Comparison of ENCODE assay signal across 25 mouse cellular contexts in the genomic region with DNA sequence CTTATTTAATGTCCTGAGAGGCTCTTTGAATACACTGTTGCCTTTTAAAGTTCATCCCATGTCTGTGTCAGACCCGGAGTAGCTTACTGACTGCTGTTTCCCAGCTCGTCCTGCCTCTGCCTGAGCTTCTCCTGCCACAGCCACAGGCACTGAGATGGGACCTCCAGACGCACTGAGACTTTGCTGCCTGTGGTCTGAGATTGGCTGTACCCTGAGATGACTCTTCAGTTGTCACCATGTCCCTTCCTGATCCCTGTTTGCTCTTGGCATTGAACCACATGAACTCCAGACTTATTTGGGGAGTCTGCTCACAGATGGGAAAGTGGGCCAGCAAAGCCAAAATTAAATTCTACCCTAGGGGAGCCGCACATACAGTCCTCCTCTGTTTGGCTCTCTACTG. TPM values are rescaled to one million over a fixed set of nuclear protein-coding genes. Genes with fewer than 3 reads are reported as not detected.
A peak's percentile ranks its signal among the peaks of the same experiment; 100 is the strongest.
DNase-seq lines count a peak whose midpoint lies in the region; ATAC-seq and TF ChIP-seq lines count a peak whose summit lies in the region.
"Had no signal": no experiment of that assay in that cellular context is flagged by ENCODE, and none has a peak within 500 bp of the region (broad histone marks: within the 10 kb centered on the region; RNA-seq: fewer than 3 reads in every experiment).

No protein-coding gene starts in this region.

- H3K4me3 ChIP-seq in heart, embryonic 15.5 days: no peak overlapping the region
- no peak overlapping the region for H3K4me3 ChIP-seq in heart, embryonic 10.5 days
- H3K4me3 ChIP-seq in kidney, embryonic 15.5 days (replicated peaks): no peak overlapping the region
- H3K4me3 ChIP-seq in kidney, adult 2 months (ENCODE audit: insufficient read depth, low read depth, low read length): no peak overlapping the region
- no peak overlapping the region for H3K4me3 ChIP-seq in neural tube, embryonic 13.5 days
- no peak overlapping the region for H3K4me3 ChIP-seq in neural tube, embryonic 15.5 days (replicated peaks)
- H3K4me3 ChIP-seq: intestine, embryonic 15.5 days; left cerebral cortex, adult 2 months; liver, embryonic 12.5 days; midbrain, embryonic 10.5 days; myocyte; stomach, embryonic 15.5 days had no signal

- DNase-seq in heart, embryonic 10.5 days (ENCODE audit: low spot score): no peak
- DNase-seq in kidney, adult 2 months: no peak
- DNase-seq in left cerebral cortex, postnatal 25 days (ENCODE audit: low spot score in 2 of 2): no peak
- DNase-seq: cerebellum, adult 18-20 months; cerebellum, postnatal 14 days; heart, postnatal 14 days; left cerebral cortex, postnatal 4 days; lung, adult 18-20 months; thymus, adult 2 months; thymus, postnatal 4 days had no signal

- no peak overlapping the region for H3K4me2 ChIP-seq in heart, embryonic 15.5 days
- H3K4me2 ChIP-seq in kidney, embryonic 15.5 days: no peak overlapping the region
- no peak overlapping the region for H3K4me2 ChIP-seq in neural tube, embryonic 13.5 days
- H3K4me2 ChIP-seq in neural tube, embryonic 15.5 days: no peak overlapping the region
- H3K4me2 ChIP-seq: intestine, embryonic 15.5 days; liver, embryonic 12.5 days; stomach, embryonic 15.5 days had no signal

- no peaks in the 10 kb centered on the region for H3K36me3 ChIP-seq in heart, embryonic 15.5 days
- H3K36me3 ChIP-seq in heart, embryonic 10.5 days: peaks cover 8% of the 10 kb centered on the region
- peaks cover 18% of the 10 kb centered on the region for H3K36me3 ChIP-seq in kidney, embryonic 15.5 days
- H3K36me3 ChIP-seq in kidney, adult 2 months (ENCODE audit: control insufficient read depth, insufficient read depth, low read length): no peaks in the 10 kb centered on the region
- no peaks in the 10 kb centered on the region for H3K36me3 ChIP-seq in neural tube, embryonic 13.5 days
- no peaks in the 10 kb centered on the region for H3K36me3 ChIP-seq in neural tube, embryonic 15.5 days
- H3K36me3 ChIP-seq: intestine, embryonic 15.5 days; liver, embryonic 12.5 days; midbrain, embryonic 10.5 days; stomach, embryonic 15.5 days had no signal

- peaks cover 54% of the 10 kb centered on the region for H3K4me1 ChIP-seq in heart, embryonic 15.5 days (replicated peaks)
- H3K4me1 ChIP-seq in heart, embryonic 10.5 days: peaks cover 80% of the 10 kb centered on the region
- peaks cover 70% of the 10 kb centered on the region for H3K4me1 ChIP-seq in kidney, embryonic 15.5 days
- peaks cover 12% of the 10 kb centered on the region for H3K4me1 ChIP-seq in kidney, adult 2 months (ENCODE audit: control insufficient read depth, insufficient read depth, low read length)
- peaks cover 24% of the 10 kb centered on the region for H3K4me1 ChIP-seq in neural tube, embryonic 13.5 days (replicated peaks)
- peaks cover 16% of the 10 kb centered on the region for H3K4me1 ChIP-seq in neural tube, embryonic 15.5 days
- H3K4me1 ChIP-seq: liver, embryonic 12.5 days had no signal

- intact Hi-C loops in left cerebral cortex, postnatal 25 days (cut with DNase I): no loop called here

- H3K9ac ChIP-seq in heart, embryonic 15.5 days: no peak overlapping the region
- H3K9ac ChIP-seq in kidney, embryonic 15.5 days: no peak overlapping the region
- H3K9ac ChIP-seq in neural tube, embryonic 13.5 days: no peak overlapping the region
- no peak overlapping the region for H3K9ac ChIP-seq in neural tube, embryonic 15.5 days (replicated peaks)
- H3K9ac ChIP-seq: intestine, embryonic 15.5 days; liver, embryonic 12.5 days; stomach, embryonic 15.5 days had no signal

- no peaks in the 10 kb centered on the region for H3K27me3 ChIP-seq in heart, embryonic 15.5 days
- no peaks in the 10 kb centered on the region for H3K27me3 ChIP-seq in heart, embryonic 10.5 days (ENCODE audit: insufficient read depth, poor library complexity, severe bottlenecking)
- no peaks in the 10 kb centered on the region for H3K27me3 ChIP-seq in kidney, embryonic 15.5 days
- no peaks in the 10 kb centered on the region for H3K27me3 ChIP-seq in kidney, adult 2 months (replicated peaks; ENCODE audit: control insufficient read depth, insufficient read depth, low read length)
- no peaks in the 10 kb centered on the region for H3K27me3 ChIP-seq in neural tube, embryonic 13.5 days
- no peaks in the 10 kb centered on the region for H3K27me3 ChIP-seq in neural tube, embryonic 15.5 days (replicated peaks)
- H3K27me3 ChIP-seq: intestine, embryonic 15.5 days; stomach, embryonic 15.5 days had no signal

- 57% methylated on average over 4 of the region's 4 CpGs for WGBS in heart, embryonic 15.5 days
- WGBS in heart, embryonic 10.5 days: 76% methylated on average over 4 of the region's 4 CpGs
- WGBS in kidney, embryonic 15.5 days: 85% methylated on average over 4 of the region's 4 CpGs
- 63% methylated on average over 4 of the region's 4 CpGs for WGBS in kidney, adult 2 months
- 81% methylated on average over 4 of the region's 4 CpGs for WGBS in neural tube, embryonic 13.5 days
- WGBS in neural tube, embryonic 15.5 days: 82% methylated on average over 4 of the region's 4 CpGs

- TF ChIP-seq CTCF in kidney, adult 2 months (conservative IDR thresholded peaks at IDR 0.05; ENCODE audit: insufficient read depth, insufficient read length, low read depth, low read length): no peak

- no peak for ATAC-seq in heart, embryonic 15.5 days (replicated peaks; ENCODE audit: insufficient number of reproducible peaks, insufficient read depth, low FRiP score, low read depth)
- ATAC-seq in kidney, embryonic 15.5 days (replicated peaks; ENCODE audit: low FRiP score): no peak
- ATAC-seq in neural tube, embryonic 13.5 days (ENCODE audit: low read depth): no peak
- no peak for ATAC-seq in neural tube, embryonic 15.5 days (ENCODE audit: low FRiP score)
- ATAC-seq: activated CD4-positive, CD25-positive, alpha-beta regulatory T cell, adult 4 months; hindbrain, embryonic 16.5 days; intestine, embryonic 15.5 days; liver, embryonic 12.5 days; midbrain, embryonic 16.5 days had no signal

- H3K9me3 ChIP-seq in heart, embryonic 15.5 days (replicated peaks): no peaks in the 10 kb centered on the region
- no peaks in the 10 kb centered on the region for H3K9me3 ChIP-seq in heart, embryonic 10.5 days
- no peaks in the 10 kb centered on the region for H3K9me3 ChIP-seq in kidney, embryonic 15.5 days (replicated peaks)
- H3K9me3 ChIP-seq in neural tube, embryonic 13.5 days: no peaks in the 10 kb centered on the region
- H3K9me3 ChIP-seq in neural tube, embryonic 15.5 days (replicated peaks): no peaks in the 10 kb centered on the region
- H3K9me3 ChIP-seq: intestine, embryonic 15.5 days; liver, embryonic 12.5 days; midbrain, embryonic 10.5 days; stomach, embryonic 15.5 days had no signal

- H3K27ac ChIP-seq in heart, embryonic 15.5 days: peak overlapping the region; percentile 56; the same call in 1 of the 2 replicates
- no peak overlapping the region for H3K27ac ChIP-seq in heart, embryonic 10.5 days
- peak overlapping the region; percentile 11; the same call in 1 of the 2 replicates for H3K27ac ChIP-seq in kidney, embryonic 15.5 days
- no peak overlapping the region for H3K27ac ChIP-seq in kidney, adult 2 months (ENCODE audit: insufficient read depth, low read depth, low read length)
- H3K27ac ChIP-seq in neural tube, embryonic 13.5 days (replicated peaks): 0 out of 2 replicates have a peak overlapping the region, but pooled peaks have one; percentile 9
- H3K27ac ChIP-seq in neural tube, embryonic 15.5 days (replicated peaks): no peak overlapping the region
- H3K27ac ChIP-seq: intestine, embryonic 15.5 days; kidney, postnatal 0 days; left cerebral cortex, adult 2 months; liver, embryonic 12.5 days; midbrain, embryonic 10.5 days; stomach, embryonic 15.5 days had no signal

- TF ChIP-seq POLR2A in kidney, adult 2 months (IDR thresholded peaks at IDR 0.05; ENCODE audit: low read depth, low read length): no peak

RNA-seq across cellular contexts. Expression of a gene that starts 54.1 kb away (rescaled TPM):
- polyA plus RNA-seq in heart, embryonic 15.5 days (2015; fragmentation: Nextera tagmentation; extraction: Ambion mirVana): 191 and 245 TPM in 2 replicates
- polyA plus RNA-seq in heart, embryonic 10.5 days (2016; fragmentation: Nextera tagmentation; extraction: Ambion mirVana): 143 and 257 TPM in 2 replicates
- 297 and 335 TPM in 2 replicates for polyA plus RNA-seq in kidney, embryonic 15.5 days (2015; fragmentation: Nextera tagmentation; extraction: Ambion mirVana)
- 216 and 304 TPM in 2 replicates for polyA plus RNA-seq in kidney, adult 2 months (2012; rRNA removed)
- polyA plus RNA-seq in neural tube, embryonic 13.5 days (2015; fragmentation: Nextera tagmentation; extraction: Ambion mirVana): 101 and 108 TPM in 2 replicates
- polyA plus RNA-seq in neural tube, embryonic 15.5 days (2015; fragmentation: Nextera tagmentation; extraction: Ambion mirVana): 79.3 and 96.2 TPM in 2 replicates
- total RNA-seq in left cerebral cortex, postnatal 25 days (2021): 10 to 100 TPM; 55.5 to 63.1 TPM
- total RNA-seq: MEL had no signal
- polyA plus RNA-seq: activated CD4-positive, CD25-positive, alpha-beta regulatory T cell, adult 4 months had no signal

RNA-seq across cellular contexts. Expression of a gene that starts 54.1 kb away (rescaled TPM):
- 89.8 and 106 TPM in 2 replicates for polyA plus RNA-seq in heart, embryonic 15.5 days (2015; fragmentation: Nextera tagmentation; extraction: Ambion mirVana)
- polyA plus RNA-seq in heart, embryonic 10.5 days (2016; fragmentation: Nextera tagmentation; extraction: Ambion mirVana): 54.9 and 97.0 TPM in 2 replicates
- 108 and 116 TPM in 2 replicates for polyA plus RNA-seq in kidney, embryonic 15.5 days (2015; fragmentation: Nextera tagmentation; extraction: Ambion mirVana)
- polyA plus RNA-seq in kidney, adult 2 months (2012; rRNA removed): 75.6 and 83.5 TPM in 2 replicates
- polyA plus RNA-seq in neural tube, embryonic 13.5 days (2015; fragmentation: Nextera tagmentation; extraction: Ambion mirVana): 47.5 and 52.5 TPM in 2 replicates
- polyA plus RNA-seq in neural tube, embryonic 15.5 days (2015; fragmentation: Nextera tagmentation; extraction: Ambion mirVana): 35.4 and 43.7 TPM in 2 replicates
- 10 to 100 TPM; 47.5 to 52.4 TPM for total RNA-seq in left cerebral cortex, postnatal 25 days (2021)
- polyA plus RNA-seq: activated CD4-positive, CD25-positive, alpha-beta regulatory T cell, adult 4 months had no signal

Comparison
In these comparisons a context has a peak if more than half of its experiments do, and no peak if none do; other contexts are left out.
1. H3K27ac ChIP-seq: peak in heart, embryonic 15.5 days (single experiment), kidney, embryonic 15.5 days (single experiment) and neural tube, embryonic 13.5 days (single experiment); none in heart, embryonic 10.5 days (single experiment), kidney, adult 2 months (single experiment) and neural tube, embryonic 15.5 days (single experiment).